Mouse (Mus musculus): ENCODE measurements at regions not wholly inside any gene's neighbourhood (a gene's known extent, or its start where the extent isn't known, plus 50 kb on each side); places are given as distances from the start of the nearest gene placed in this dataset.
A peak's percentile ranks its signal among the peaks of the same experiment; 100 is the strongest.

DNA sequence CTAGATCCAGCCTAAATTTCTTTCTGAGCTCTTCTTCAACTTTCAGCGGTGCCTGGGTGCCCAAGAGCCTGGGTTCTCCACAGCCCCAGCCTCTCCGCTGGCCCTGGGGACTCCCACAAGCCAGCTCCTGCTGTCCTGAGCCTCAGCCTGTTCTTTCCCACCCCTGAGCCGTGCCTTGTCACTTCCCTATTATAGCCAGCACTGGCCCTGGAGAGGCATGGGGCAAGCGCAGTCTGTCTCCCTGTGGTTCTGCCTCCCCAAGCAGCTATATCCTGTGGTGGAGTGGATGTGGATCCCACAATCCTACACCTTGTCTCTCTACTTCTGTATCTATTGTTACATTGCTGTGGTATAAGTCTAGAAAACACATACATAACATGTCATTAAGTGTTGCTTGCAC, 128.6 kb upstream of the Hgf start:
- no peak for DNase-seq

DNA sequence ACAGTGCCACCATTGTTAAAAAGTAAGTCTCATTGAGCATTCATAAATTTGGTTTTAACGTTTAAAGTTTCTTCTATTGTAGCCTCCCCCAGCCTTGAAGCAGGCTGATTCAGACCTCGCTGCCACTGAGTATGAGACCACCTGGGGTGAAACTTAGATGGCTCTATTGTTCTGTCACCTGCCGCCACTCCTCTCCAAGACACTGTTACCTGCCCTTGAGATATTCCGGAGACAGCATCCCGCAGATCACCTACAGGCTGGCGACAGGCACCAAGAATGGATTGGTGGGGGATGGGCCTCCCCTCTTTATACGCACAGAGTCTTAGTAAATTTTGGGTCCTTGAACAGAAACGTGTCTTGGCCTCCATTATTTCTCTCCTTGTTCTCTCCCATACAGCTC, 128.0 kb upstream of the Hgf start:
- DNase-seq = no peak

DNA sequence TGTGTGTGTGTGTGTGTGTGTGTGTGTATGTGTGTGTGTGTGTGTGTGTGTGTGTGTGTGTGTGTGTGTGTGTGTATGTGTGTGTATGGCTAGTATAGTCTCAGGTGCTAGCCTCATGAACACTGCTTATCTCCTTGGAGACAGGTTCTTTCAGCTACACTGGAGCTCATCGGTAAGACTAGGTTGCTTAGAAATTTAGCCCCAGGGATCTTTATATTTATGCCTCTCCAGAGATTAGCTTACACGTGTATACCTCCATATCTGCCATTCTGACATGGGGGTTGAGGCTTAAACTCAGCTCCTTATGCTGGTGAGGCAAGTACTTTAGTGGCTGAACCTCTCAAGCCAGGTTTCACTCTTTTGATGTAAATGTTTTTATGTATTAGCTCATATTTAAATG, 127.0 kb upstream of the Hgf start:
- DNase-seq = no peak

DNA sequence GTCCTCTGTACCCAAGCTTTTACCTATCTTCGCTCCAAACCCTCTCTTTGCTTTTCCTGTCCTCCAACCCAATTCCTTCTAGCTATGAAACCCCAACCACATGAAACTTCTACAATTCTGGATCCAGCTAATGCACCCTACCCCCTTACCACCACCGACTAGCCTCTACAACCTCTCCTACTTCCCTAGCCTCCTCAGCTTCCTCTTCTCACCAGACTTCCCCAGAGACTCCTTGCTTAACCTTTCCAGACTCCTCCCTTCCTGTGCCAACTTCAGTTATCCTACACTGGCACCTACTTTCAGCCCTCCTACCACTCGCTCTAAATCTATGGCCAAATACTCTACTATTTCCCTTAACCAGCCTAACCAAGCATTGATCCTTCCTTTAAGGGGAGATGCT, 118.7 kb upstream of the Hgf start:
- no peak for DNase-seq

DNA sequence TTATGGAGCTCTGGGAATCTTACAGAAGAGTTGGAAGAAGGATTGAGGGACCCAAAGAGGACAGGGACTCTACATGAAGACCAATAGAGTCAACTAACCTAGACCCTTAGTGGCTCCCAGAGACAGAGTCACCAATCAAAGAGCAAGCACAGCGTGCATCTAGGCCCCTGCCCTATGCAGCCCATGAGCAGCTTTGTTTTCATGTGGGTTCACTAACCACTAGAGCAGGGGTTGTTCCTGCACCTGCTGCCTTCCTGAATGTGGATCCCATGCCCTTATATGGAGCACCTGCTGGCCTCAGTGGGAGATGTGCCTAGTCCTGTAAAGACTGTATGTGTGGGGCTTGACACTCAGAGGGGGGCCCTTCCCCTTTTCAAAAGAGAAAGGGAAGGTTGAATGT, 108.2 kb upstream of the Hgf start:
- DNase-seq = no peak

DNA sequence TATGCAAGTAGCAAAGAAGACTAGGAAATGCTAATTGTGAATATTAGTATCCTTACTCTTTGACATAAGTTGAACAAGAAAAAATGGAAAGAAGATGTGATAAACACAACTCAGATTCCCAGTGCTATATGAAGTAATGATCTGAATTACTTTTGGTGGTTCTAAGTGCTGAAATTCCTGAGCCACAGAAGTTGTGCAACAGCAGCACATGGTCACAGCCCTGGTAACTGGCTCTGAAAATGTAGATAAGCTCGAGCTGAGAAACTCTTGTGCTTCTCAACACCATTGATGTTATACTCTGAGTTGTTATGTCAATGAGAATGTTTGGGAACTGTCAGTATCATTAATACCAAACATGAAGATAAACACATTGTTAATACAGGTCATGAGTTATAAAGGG, 106.3 kb upstream of the Hgf start:
- no peak for DNase-seq

DNA sequence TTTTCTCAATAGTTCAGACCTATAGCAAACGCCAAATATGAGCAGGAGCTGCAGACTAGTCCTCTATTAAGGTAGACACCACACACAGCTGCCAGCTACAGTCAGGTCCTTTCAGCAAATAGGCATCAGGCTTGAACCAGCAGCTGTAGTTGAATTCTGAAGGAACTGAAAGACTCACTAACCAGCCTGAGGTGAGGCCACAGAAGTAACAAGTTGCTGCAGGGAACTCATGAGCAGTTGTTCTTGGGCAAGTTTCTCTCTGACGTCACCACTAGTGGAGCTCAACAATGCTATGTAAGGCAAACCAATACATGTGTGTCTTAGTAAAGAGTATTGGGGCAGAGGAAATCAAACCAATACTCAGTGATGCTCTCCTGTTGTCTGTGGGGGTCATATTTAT, 91.5 kb upstream of the Hgf start:
- no peak for DNase-seq

DNA sequence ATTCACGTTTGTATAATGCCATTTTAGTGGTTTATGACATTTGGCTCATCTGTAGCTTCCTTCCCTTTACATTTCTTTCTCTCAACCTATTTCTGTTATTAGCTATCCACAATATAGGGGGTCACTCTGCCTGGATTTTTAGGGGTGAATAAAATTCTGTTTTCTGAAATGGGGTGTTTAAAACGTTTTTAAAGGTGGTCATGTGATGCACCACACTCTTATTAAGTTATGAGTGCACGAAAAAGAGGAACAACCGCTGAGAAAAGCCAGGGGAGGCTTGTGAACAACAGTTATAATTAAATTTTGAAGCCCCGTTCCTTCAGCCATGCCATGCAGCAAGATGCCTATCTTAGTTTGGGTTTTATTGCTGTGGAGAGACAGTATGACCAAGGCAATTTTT, 87.0 kb upstream of the Hgf start:
- no peak for DNase-seq

DNA sequence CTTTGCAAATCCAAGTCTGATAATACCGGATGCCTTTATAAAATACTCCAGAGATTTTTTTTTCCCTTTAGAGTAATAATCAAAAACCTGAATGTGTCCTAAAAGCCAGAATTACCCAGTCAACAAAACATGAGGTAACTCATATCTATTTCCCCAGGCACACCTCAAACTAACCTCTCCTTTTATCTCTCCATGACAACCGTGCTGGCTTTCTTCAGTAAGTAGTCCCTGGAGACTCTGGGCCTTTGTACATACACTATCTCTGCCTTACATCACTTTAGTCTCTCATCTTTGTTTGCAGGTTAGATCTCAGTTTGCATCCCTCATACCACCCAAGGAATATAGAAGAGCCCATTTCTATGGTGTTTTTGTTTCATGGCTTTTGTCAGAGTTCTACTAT, 84.7 kb upstream of the Hgf start:
- no peak for DNase-seq

DNA sequence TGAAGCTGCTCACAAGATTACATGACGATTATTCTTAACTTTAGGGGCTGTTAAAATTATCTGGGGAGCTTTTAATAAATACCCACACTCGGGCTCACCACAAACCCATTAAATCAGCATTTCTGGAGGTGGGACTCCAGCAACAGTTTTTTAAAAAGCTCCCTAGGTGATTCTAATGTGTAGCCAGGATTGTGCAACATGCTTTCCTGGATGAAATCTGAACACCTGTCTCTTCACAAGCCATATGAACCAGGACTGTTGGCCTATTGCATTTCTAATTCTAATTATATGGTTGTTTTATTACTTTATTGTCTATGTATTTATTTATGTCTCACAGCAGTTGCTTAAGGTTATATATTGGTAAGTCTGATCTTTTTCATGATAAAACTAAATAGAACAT, 84.1 kb upstream of the Hgf start:
- DNase-seq = no peak

DNA sequence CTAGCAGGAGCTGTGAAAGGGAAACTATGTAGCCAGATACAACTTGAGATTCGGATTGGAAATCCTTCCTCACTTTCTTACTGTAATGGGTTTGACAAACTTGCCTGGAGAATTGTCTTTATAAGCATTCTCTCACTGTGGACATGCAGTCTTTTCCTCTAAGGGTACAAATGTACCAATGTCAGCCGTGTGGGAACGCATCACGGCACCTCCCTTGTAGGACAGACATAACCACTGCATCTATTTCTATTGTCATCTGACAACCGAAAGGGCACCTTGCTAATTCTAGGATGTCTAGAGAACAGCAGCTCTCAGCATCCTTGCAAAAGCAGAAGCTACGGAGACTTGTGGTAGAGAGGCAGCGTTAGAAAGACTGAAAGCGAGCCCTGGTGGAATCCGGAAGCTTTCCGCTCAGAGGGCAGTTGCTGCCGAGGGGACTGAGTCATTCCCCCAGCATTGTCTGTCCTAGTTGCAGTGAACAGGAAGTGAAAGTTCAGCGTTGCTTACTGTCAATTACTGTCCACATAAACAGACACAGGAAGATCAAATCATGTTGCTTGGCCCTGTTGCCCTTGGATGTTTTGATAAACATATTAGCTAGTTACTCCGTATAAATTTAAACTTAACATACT, 83.5 kb upstream of the Hgf start:
- DNase-seq = peak; percentile 59

DNA sequence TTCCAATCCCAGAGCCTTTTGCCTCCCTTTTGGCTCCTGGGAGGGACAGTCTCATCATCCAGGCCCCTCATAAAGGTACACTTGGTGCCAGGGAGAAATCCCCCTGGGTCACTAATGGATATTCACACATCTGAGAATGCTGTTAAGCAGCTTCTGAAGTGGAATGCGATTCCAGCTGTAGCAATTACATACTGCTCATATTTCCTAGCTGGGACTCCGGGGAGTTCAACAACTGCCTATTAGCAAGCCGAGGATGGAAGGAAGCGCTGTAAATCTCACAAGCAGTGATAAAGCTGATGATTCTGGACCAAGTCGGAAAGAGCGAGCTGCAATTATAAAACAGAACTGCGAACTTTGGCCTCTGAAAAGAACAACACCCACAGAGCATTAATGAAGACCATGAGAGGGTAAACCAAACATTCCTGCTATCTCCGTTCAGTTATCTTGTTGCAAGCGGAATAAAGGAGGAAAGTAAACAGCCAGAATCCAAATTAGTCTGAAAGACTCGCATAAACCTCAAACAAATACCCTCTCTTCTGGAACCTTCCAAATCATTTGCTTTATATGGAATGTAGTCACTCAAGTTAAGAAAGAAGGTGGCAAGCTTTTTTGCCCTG, 82.8 kb upstream of the Hgf start:
- DNase-seq = peak; percentile 20

DNA sequence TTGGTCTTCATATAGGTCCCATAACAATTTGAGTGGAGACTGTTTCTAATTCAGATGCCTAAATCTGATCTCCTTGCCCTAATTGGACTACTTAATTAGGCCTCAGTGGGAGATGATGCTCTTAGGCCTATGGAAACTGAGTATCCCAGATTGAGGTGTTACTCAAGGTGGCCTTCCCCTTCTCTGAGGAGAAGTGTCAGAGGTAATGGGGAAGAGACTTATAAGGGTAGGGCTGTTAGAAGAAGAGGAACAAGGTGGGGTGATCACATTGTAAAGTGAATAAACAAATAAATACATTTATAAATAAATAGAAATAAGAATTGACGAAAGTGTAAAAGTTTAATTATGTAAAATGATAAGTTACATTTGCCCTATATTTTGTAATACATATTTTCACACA, 65.3 kb upstream of the Hgf start:
- no peak for DNase-seq

DNA sequence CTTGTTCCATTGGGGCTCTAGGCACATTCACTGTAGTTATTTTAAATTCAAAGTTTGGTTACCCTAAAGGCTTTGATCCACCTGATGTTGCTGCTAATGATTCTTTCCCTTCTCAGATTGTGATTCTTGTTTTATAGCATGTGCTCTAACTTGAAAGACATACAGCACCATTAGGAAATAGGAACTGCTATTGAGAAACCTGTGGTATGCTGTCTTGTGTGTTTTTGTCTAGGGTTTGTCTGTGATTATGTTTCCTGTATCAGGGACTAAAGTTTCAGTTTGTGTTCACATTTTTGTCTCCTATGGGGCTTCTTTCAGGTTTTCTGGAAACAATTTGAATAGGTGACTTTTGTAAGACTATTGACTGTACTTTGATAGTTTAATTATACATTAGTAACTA, 63.5 kb upstream of the Hgf start:
- DNase-seq = no peak

DNA sequence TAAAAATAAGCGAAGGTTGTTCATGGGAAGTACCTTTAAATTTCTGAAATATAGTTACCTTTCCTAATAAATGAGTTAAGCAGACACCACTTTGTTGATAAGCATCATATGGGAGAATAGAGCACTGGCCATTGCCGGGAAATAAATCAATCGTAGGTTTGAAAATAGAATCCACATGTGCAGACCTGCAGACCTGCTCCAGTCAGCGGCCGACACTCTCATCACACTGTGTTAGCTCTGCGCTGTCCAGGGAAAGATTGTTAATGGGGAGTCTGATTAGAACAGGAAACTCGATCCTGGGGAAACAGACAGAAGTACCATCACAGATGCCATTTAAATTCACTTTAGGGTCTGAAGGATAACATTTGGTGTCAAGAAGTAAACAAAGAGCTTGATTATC, 53.4 kb upstream of the Hgf start:
- DNase-seq = no peak
